Mouse (Mus musculus): ENCODE results near the gene Gapvd1. TPM values are rescaled to one million over a fixed set of nuclear protein-coding genes. Genes with fewer than 3 reads are reported as not detected.
"Not testable (repeated sequence)": the region's sequence is repeated elsewhere in the genome, so short reads cannot be mapped to it uniquely, and the experiment has no call there.

Gene Gapvd1
- polyA plus RNA-seq, 1 experiment, result 28.3 TPM

- Histone ChIP-seq H3K79me2 (ENCODE audit: control insufficient read depth, insufficient read depth) (peaks cover 48% of the 10 kb centered on the region), H3K27me3 (ENCODE audit: control insufficient read depth, insufficient read depth, insufficient read length) (no peaks in the 10 kb centered on the region), H3K4me3 (peak overlapping the region; percentile 99), H3ac (ENCODE audit: control insufficient read depth, insufficient read length) (peak overlapping the region; percentile 84), H3K36me3 (ENCODE audit: control insufficient read depth, insufficient read depth) (peaks cover 35% of the 10 kb centered on the region), H3K4me2 (ENCODE audit: low read depth) (peak overlapping the region; percentile 91)
- TF ChIP-seq CEBPB (IDR thresholded peaks at IDR 0.05; ENCODE audit: insufficient read depth, poor library complexity, severe bottlenecking) (no peak), TCF12 (IDR thresholded peaks at IDR 0.05; ENCODE audit: insufficient read depth, poor library complexity, severe bottlenecking) (no peak), USF1 (IDR thresholded peaks at IDR 0.05; ENCODE audit: low read depth) (no peak), POLR2AphosphoS2 (IDR thresholded peaks at IDR 0.05; ENCODE audit: insufficient read length, low read depth) (no peak), TCF3 (IDR thresholded peaks at IDR 0.05; ENCODE audit: insufficient read length, low read depth) (no peak), POLR2A (IDR thresholded peaks at IDR 0.05; ENCODE audit: insufficient read length, low read depth) (no peak), E2F4 (IDR thresholded peaks at IDR 0.05; ENCODE audit: insufficient read depth) (no peak), MYOD1 (IDR thresholded peaks at IDR 0.05; ENCODE audit: control insufficient read depth in 1 of 3, insufficient read length in 2 of 3, low read depth in 2 of 3) (no peak), MYOG (IDR thresholded peaks at IDR 0.05; ENCODE audit: control insufficient read depth in 1 of 3, insufficient read depth in 1 of 3, insufficient read length in 2 of 3, low read depth in 2 of 3) (no peak), SRF (IDR thresholded peaks at IDR 0.05; ENCODE audit: control insufficient read depth, insufficient read length, low read depth) (no peak), MAX (IDR thresholded peaks at IDR 0.05; ENCODE audit: low read depth) (no peak), REST (IDR thresholded peaks at IDR 0.05; ENCODE audit: insufficient read depth, insufficient read length) (no peak)
Measured at GRCm38 (mm10) chr2:34770951-34771350, 15.9 kb upstream of the Gapvd1 start.

GRCm38 (mm10) chr2:34770049-34770448 is 15.0 kb upstream of the Gapvd1 start:
- Histone ChIP-seq H3K36me3 (ENCODE audit: control insufficient read depth, insufficient read depth) (peaks cover 26% of the 10 kb centered on the region), H3K4me3 (peak overlapping the region; percentile 99), H3ac (ENCODE audit: control insufficient read depth, insufficient read length) (no peak overlapping the region), H3K79me2 (ENCODE audit: control insufficient read depth, insufficient read depth) (peaks cover 39% of the 10 kb centered on the region), H3K4me2 (ENCODE audit: low read depth) (peak overlapping the region; percentile 91), H3K27me3 (ENCODE audit: control insufficient read depth, insufficient read depth, insufficient read length) (no peaks in the 10 kb centered on the region)
- TF ChIP-seq E2F4 (IDR thresholded peaks at IDR 0.05; ENCODE audit: insufficient read depth), result no peak
- TF ChIP-seq POLR2AphosphoS2 (IDR thresholded peaks at IDR 0.05; ENCODE audit: insufficient read length, low read depth), result peak; percentile 57
- TF ChIP-seq POLR2A (IDR thresholded peaks at IDR 0.05; ENCODE audit: insufficient read length, low read depth), result peak; percentile 35
- peak; percentile 98 for TF ChIP-seq CEBPB (IDR thresholded peaks at IDR 0.05; ENCODE audit: insufficient read depth, poor library complexity, severe bottlenecking)

GRCm38 (mm10) chr2:34764801-34765200 is 9.8 kb upstream of the Gapvd1 start:
- TF ChIP-seq POLR2AphosphoS2 (IDR thresholded peaks at IDR 0.05; ENCODE audit: insufficient read length, low read depth), result peak; percentile 25
- no peak for TF ChIP-seq TCF12 (IDR thresholded peaks at IDR 0.05; ENCODE audit: insufficient read depth, poor library complexity, severe bottlenecking)
- Histone ChIP-seq H3K36me3 (ENCODE audit: control insufficient read depth, insufficient read depth) (no peaks in the 10 kb centered on the region), H3K4me2 (ENCODE audit: low read depth) (no peak overlapping the region), H3K4me3 (no peak overlapping the region), H3K27me3 (ENCODE audit: control insufficient read depth, insufficient read depth, insufficient read length) (no peaks in the 10 kb centered on the region), H3K79me2 (ENCODE audit: control insufficient read depth, insufficient read depth) (no peaks in the 10 kb centered on the region), H3ac (ENCODE audit: control insufficient read depth, insufficient read length) (no peak overlapping the region)

- TF ChIP-seq TCF3 (IDR thresholded peaks at IDR 0.05; ENCODE audit: insufficient read length, low read depth) (no peak), MAX (IDR thresholded peaks at IDR 0.05; ENCODE audit: low read depth) (no peak), MYOD1 (IDR thresholded peaks at IDR 0.05; ENCODE audit: control insufficient read depth in 1 of 3, insufficient read length in 2 of 3, low read depth in 2 of 3) (no peak), POLR2A (IDR thresholded peaks at IDR 0.05; ENCODE audit: insufficient read length, low read depth) (no peak), REST (IDR thresholded peaks at IDR 0.05; ENCODE audit: insufficient read depth, insufficient read length) (no peak), SRF (IDR thresholded peaks at IDR 0.05; ENCODE audit: control insufficient read depth, insufficient read length, low read depth) (no peak), TCF12 (IDR thresholded peaks at IDR 0.05; ENCODE audit: insufficient read depth, poor library complexity, severe bottlenecking) (no peak)
- Histone ChIP-seq H3K4me3 (no peak overlapping the region), H3ac (ENCODE audit: control insufficient read depth, insufficient read length) (no peak overlapping the region), H3K27me3 (ENCODE audit: control insufficient read depth, insufficient read depth, insufficient read length) (no peaks in the 10 kb centered on the region), H3K36me3 (ENCODE audit: control insufficient read depth, insufficient read depth) (no peaks in the 10 kb centered on the region), H3K79me2 (ENCODE audit: control insufficient read depth, insufficient read depth) (no peaks in the 10 kb centered on the region), H3K4me2 (ENCODE audit: low read depth) (no peak overlapping the region)
Measured at GRCm38 (mm10) chr2:34762872-34763271, 7.8 kb upstream of the Gapvd1 start.

- no peak overlapping the region for H3K4me3 ChIP-seq
- H3K79me2 ChIP-seq (ENCODE audit: control insufficient read depth, insufficient read depth), result no peaks in the 10 kb centered on the region
- no peaks in the 10 kb centered on the region for H3K36me3 ChIP-seq (ENCODE audit: control insufficient read depth, insufficient read depth)
- no peaks in the 10 kb centered on the region for H3K27me3 ChIP-seq (ENCODE audit: control insufficient read depth, insufficient read depth, insufficient read length)
- H3K4me2 ChIP-seq (ENCODE audit: low read depth), result no peak overlapping the region
- no peak for TF ChIP-seq POLR2AphosphoS2 (IDR thresholded peaks at IDR 0.05; ENCODE audit: insufficient read length, low read depth)
- TF ChIP-seq MYOG (IDR thresholded peaks at IDR 0.05; ENCODE audit: control insufficient read depth in 1 of 3, insufficient read depth in 1 of 3, insufficient read length in 2 of 3, low read depth in 2 of 3), result no peak
- no peak for TF ChIP-seq SRF (IDR thresholded peaks at IDR 0.05; ENCODE audit: control insufficient read depth, insufficient read length, low read depth)
- no peak for TF ChIP-seq POLR2A (IDR thresholded peaks at IDR 0.05; ENCODE audit: insufficient read length, low read depth)
- TF ChIP-seq CEBPB (IDR thresholded peaks at IDR 0.05; ENCODE audit: insufficient read depth, poor library complexity, severe bottlenecking), result no peak
- TF ChIP-seq E2F4 (IDR thresholded peaks at IDR 0.05; ENCODE audit: insufficient read depth), result no peak
- no peak for TF ChIP-seq MAX (IDR thresholded peaks at IDR 0.05; ENCODE audit: low read depth)
- no peak for TF ChIP-seq REST (IDR thresholded peaks at IDR 0.05; ENCODE audit: insufficient read depth, insufficient read length)
- no peak for TF ChIP-seq MYOD1 (IDR thresholded peaks at IDR 0.05; ENCODE audit: control insufficient read depth in 1 of 3, insufficient read length in 2 of 3, low read depth in 2 of 3)
- no peak for TF ChIP-seq USF1 (IDR thresholded peaks at IDR 0.05; ENCODE audit: low read depth)
- no peak overlapping the region for H3ac ChIP-seq (ENCODE audit: control insufficient read depth, insufficient read length)
Measured at GRCm38 (mm10) chr2:34762174-34762573, 7.1 kb upstream of the Gapvd1 start.

GRCm38 (mm10) chr2:34761272-34761671 is 6.2 kb upstream of the Gapvd1 start:
- H3K36me3 ChIP-seq (ENCODE audit: control insufficient read depth, insufficient read depth); H3K4me2 ChIP-seq (ENCODE audit: low read depth); H3K27me3 ChIP-seq (ENCODE audit: control insufficient read depth, insufficient read depth, insufficient read length); H3K79me2 ChIP-seq (ENCODE audit: control insufficient read depth, insufficient read depth); H3ac ChIP-seq (ENCODE audit: control insufficient read depth, insufficient read length); H3K4me3 ChIP-seq: not testable (repeated sequence)

Measured in myocyte (in vitro differentiated cells).